Mouse (Mus musculus) heart, postnatal 0 days (tissue): Measurements from ENCODE around the gene Fam114a2. TPM values are rescaled to one million over a fixed set of nuclear protein-coding genes. Genes with fewer than 3 reads are reported as not detected.
A peak's percentile ranks its signal among the peaks of the same experiment; 100 is the strongest.

Source experiments
- ATAC-seq: fragments of 200-750 bp; cut with Nextera tagmentation; 2 replicates; pipeline ENCODE4 v1.8.0; 2017; ENCODE audit warnings: low read depth, moderate number of reproducible peaks, moderate library complexity; ENCODE audit not compliant: insufficient read depth
- DNase-seq: peaks from one replicate; pipeline ENCODE4 v3.0.0-alpha.2; 2016; ENCODE audit warnings: low spot score
- H3K27ac ChIP-seq: fragments of 300-500 bp; sonication (generic); 2 replicates; pipeline ENCODE4 v1.5.1; 2014; ENCODE audit warnings: low read depth, mild to moderate bottlenecking
- H3K27me3 ChIP-seq: fragments of 300-500 bp; sonication (generic); 2 replicates; pipeline ENCODE4 v1.6.1; 2014; ENCODE audit warnings: low read length, mixed read lengths; ENCODE audit not compliant: control insufficient read depth, insufficient read depth
- H3K36me3 ChIP-seq: fragments of 300-500 bp; sonication (generic); replicated peaks from 2 replicates; pipeline ENCODE4 v1.6.1; 2014; ENCODE audit warnings: low read length, mixed read lengths; ENCODE audit not compliant: control insufficient read depth, insufficient read depth
- H3K4me1 ChIP-seq: fragments of 300-500 bp; sonication (generic); 2 replicates; pipeline ENCODE4 v1.6.1; 2014; ENCODE audit warnings: antibody characterized with exemption; ENCODE audit not compliant: control insufficient read depth, insufficient read depth
- H3K4me2 ChIP-seq: fragments of 300-500 bp; sonication (generic); 2 replicates; pipeline ENCODE4 v1.6.1; 2014; ENCODE audit warnings: low read depth, mild to moderate bottlenecking, low read length, moderate library complexity
- H3K4me3 ChIP-seq: fragments of 300-500 bp; sonication (generic); 2 replicates; pipeline ENCODE4 v1.5.1; 2014; ENCODE audit warnings: low read depth, low read length
- H3K9ac ChIP-seq: fragments of 300-500 bp; sonication (generic); replicated peaks from 2 replicates; pipeline ENCODE4 v1.6.1; 2014; ENCODE audit warnings: low read depth, low read length, mixed read lengths
- H3K9me3 ChIP-seq: fragments of 300-500 bp; sonication (generic); replicated peaks from 2 replicates; pipeline ENCODE4 v1.6.1; 2016; ENCODE audit warnings: low read length; ENCODE audit not compliant: control insufficient read depth
- CTCF ChIP-seq: IDR thresholded peaks from 2 replicates; pipeline ENCODE4 v1.5.1; 2016; ENCODE audit warnings: antibody characterized with exemption, control low read depth, low read depth
- EP300 ChIP-seq: IDR thresholded peaks from 2 replicates; pipeline ENCODE4 v1.6.1; 2016; ENCODE audit warnings: antibody characterized with exemption, low read depth
- WGBS: fragments of 180-500 bp; shearing (Covaris S2); extraction: QIAGEN DNeasy Blood & Tissue Kit; methylation state at CpG from one replicate; pipeline ENCODE4 v1.1.7; 2014; 5-methylcytosine and 5-hydroxymethylcytosine counted together
- polyA plus RNA-seq: library from polyadenylated mRNA; unstranded; fragments of >200 nt; fragmentation: Nextera tagmentation; extraction: Ambion mirVana; gene quantifications from 2 replicates; pipeline ENCODE4 v1.2.1, GENCODE M21; 2015
- total RNA-seq: library from RNA; depleted of rRNA; stranded (reverse); fragments of >200 nt; gene quantifications from 2 replicates; pipeline ENCODE4 v1.2.3, GENCODE M21; 2014; ENCODE audit warnings: low replicate concordance

The Fam114a2 gene
- total and polyA plus RNA-seq, 2 experiments from 2014 or later = 41.8 to 50.6 TPM

- Histone ChIP-seq H3K4me2 (peak overlapping the region; percentile 4; the same call in 1 of the 2 replicates), H3K9me3 (no peaks in the 10 kb centered on the region), H3K36me3 (peaks cover 20% of the 10 kb centered on the region), H3K27me3 (no peaks in the 10 kb centered on the region), H3K4me3 (no peak overlapping the region), H3K4me1 (peaks cover 11% of the 10 kb centered on the region), H3K27ac (no peak overlapping the region), H3K9ac (no peak overlapping the region)
- 34% methylated on average over 5 of the region's 5 CpGs for WGBS
- TF ChIP-seq EP300 (no peak), CTCF (no peak)
- ATAC-seq = no peak
- no peak for DNase-seq
These were observed 1.4 kb downstream of the Fam114a2 start for GRCm38 (mm10) chr11:57516946-57517441.

- Histone ChIP-seq H3K27me3 (no peaks in the 10 kb centered on the region), H3K9me3 (no peaks in the 10 kb centered on the region), H3K4me2 (no peak overlapping the region), H3K27ac (no peak overlapping the region), H3K4me1 (peaks cover 11% of the 10 kb centered on the region), H3K9ac (no peak overlapping the region), H3K4me3 (no peak overlapping the region), H3K36me3 (peaks cover 38% of the 10 kb centered on the region)
- no peak for DNase-seq
- WGBS = 80% methylated on average over 5 of the region's 5 CpGs
- no peak for ATAC-seq
- TF ChIP-seq CTCF (no peak), EP300 (no peak)
These were observed 3.2 kb downstream of the Fam114a2 start for GRCm38 (mm10) chr11:57515218-57515617.

GRCm38 (mm10) chr11:57506899-57507298 is 11.5 kb downstream of the Fam114a2 start:
- Histone ChIP-seq H3K4me3 (no peak overlapping the region), H3K36me3 (peaks cover 79% of the 10 kb centered on the region), H3K4me1 (peaks cover 5% of the 10 kb centered on the region; the same call in 1 of the 2 replicates), H3K27me3 (no peaks in the 10 kb centered on the region), H3K27ac (no peak overlapping the region), H3K9me3 (no peaks in the 10 kb centered on the region), H3K4me2 (no peak overlapping the region), H3K9ac (no peak overlapping the region)
- WGBS = 82% methylated on average over 6 of the region's 6 CpGs
- TF ChIP-seq EP300 (no peak), CTCF (no peak)
- ATAC-seq (no peak), DNase-seq (no peak)

GRCm38 (mm10) chr11:57503155-57503554 is 15.3 kb downstream of the Fam114a2 start:
- WGBS = 32% methylated on average over 5 of the region's 5 CpGs

GRCm38 (mm10) chr11:57498215-57498614 is 20.2 kb downstream of the Fam114a2 start:
- H3K9ac ChIP-seq = no peak overlapping the region
- peaks cover 2% of the 10 kb centered on the region; the same call in 1 of the 2 replicates for H3K4me1 ChIP-seq
- no peak for TF ChIP-seq EP300
- TF ChIP-seq CTCF = no peak
- no peak for ATAC-seq
- H3K4me2 ChIP-seq = no peak overlapping the region
- no peak overlapping the region for H3K4me3 ChIP-seq
- no peak for DNase-seq
- no peak overlapping the region for H3K27ac ChIP-seq
- H3K9me3 ChIP-seq = no peaks in the 10 kb centered on the region
- H3K36me3 ChIP-seq = peaks cover 77% of the 10 kb centered on the region
- H3K27me3 ChIP-seq = no peaks in the 10 kb centered on the region
- WGBS = 95% methylated on average over 5 of the region's 5 CpGs

More at GRCm38 (mm10) chr11:57503155-57503554, 15.3 kb downstream of the Fam114a2 start:
- no peaks in the 10 kb centered on the region for H3K9me3 ChIP-seq
- H3K36me3 ChIP-seq = peaks cover 76% of the 10 kb centered on the region
- no peak overlapping the region for H3K4me2 ChIP-seq
- H3K4me3 ChIP-seq = no peak overlapping the region
- peaks cover 5% of the 10 kb centered on the region; the same call in 1 of the 2 replicates for H3K4me1 ChIP-seq
- DNase-seq = peak; percentile 17
- H3K27me3 ChIP-seq = no peaks in the 10 kb centered on the region
- ATAC-seq = peak; percentile 58
- no peak overlapping the region for H3K9ac ChIP-seq
- H3K27ac ChIP-seq = no peak overlapping the region
- no peak for TF ChIP-seq CTCF
- TF ChIP-seq EP300 = no peak

- peaks cover 77% of the 10 kb centered on the region for H3K36me3 ChIP-seq
- TF ChIP-seq CTCF = no peak
- DNase-seq (no peak), ATAC-seq (no peak)
- 84% methylated on average over 3 of the region's 3 CpGs for WGBS
- H3K27ac ChIP-seq = no peak overlapping the region
- no peak overlapping the region for H3K4me2 ChIP-seq
- no peaks in the 10 kb centered on the region for H3K9me3 ChIP-seq
- H3K4me1 ChIP-seq = no peaks in the 10 kb centered on the region
- H3K4me3 ChIP-seq = no peak overlapping the region
- no peaks in the 10 kb centered on the region for H3K27me3 ChIP-seq
- H3K9ac ChIP-seq = no peak overlapping the region
These were observed 20.7 kb downstream of the Fam114a2 start for GRCm38 (mm10) chr11:57497701-57498100.
